Mouse (Mus musculus) heart, postnatal 14 days (tissue): ENCODE data around the gene Cpeb3. TPM values are rescaled to one million over a fixed set of nuclear protein-coding genes. Genes with fewer than 3 reads are reported as not detected.

ENCODE experiments used
- DNase-seq, 2 experiments: peaks; one replicate each; pipeline ENCODE4 v3.0.0; 2021 to 2022
- intact Hi-C: fragments of 180-260 bp; cut with DNase I; formaldehyde crosslinking; loops from one replicate; pipeline ENCODE4 v1.15.1; 2025
- total RNA-seq, 2 experiments: library from RNA; stranded (reverse); gene quantifications; 2 replicates each; pipeline ENCODE4 v1.2.3; 2021

Cpeb3 gene
- total RNA-seq, 2 experiments from 2014 or later = 62.6 to 76.8 TPM

GRCm38 (mm10) chr19:37004557-37004956 lies 203.8 kb downstream of the Cpeb3 start:
- DNase-seq = no peak
- intact Hi-C loops = no loop called here

Other genes starting within 250 kb of the Cpeb3 start
- gene March5, start 1.1 kb downstream of the Cpeb3 start, total RNA-seq = 10 to 100 TPM; 83.4 to 84.3 TPM
- gene Ide, start 129.3 kb upstream of the Cpeb3 start, total RNA-seq = 10 to 100 TPM; 82.9 to 86.3 TPM
- gene Kif11, start 167.8 kb upstream of the Cpeb3 start, total RNA-seq = 1 to 10 TPM; 3.4 to 6.5 TPM
- gene Hhex, start 226.2 kb upstream of the Cpeb3 start, total RNA-seq = 1 to 10 TPM; 4.5 to 4.6 TPM